Mouse (Mus musculus) cerebellum, adult 2 months (tissue): ENCODE data around the gene Cyp1a2. TPM values are rescaled to one million over a fixed set of nuclear protein-coding genes. Genes with fewer than 3 reads are reported as not detected.

Experiments used
- DNase-seq, 2 experiments: peaks; one replicate each; pipeline ENCODE4 v3.0.0; 2021
- H3K27ac ChIP-seq: fragments of 200-500 bp; 2 replicates; pipeline ENCODE4 v1.5.1; 2012; ENCODE audit warnings: low read length, control low read depth, inconsistent platforms; ENCODE audit not compliant: insufficient read depth
- H3K27me3 ChIP-seq: fragments of 200-500 bp; 2 replicates; pipeline ENCODE4 v1.6.1; 2012; ENCODE audit warnings: inconsistent platforms, mild to moderate bottlenecking, low read length, moderate library complexity; ENCODE audit not compliant: control insufficient read depth, insufficient read depth
- H3K4me1 ChIP-seq: fragments of 200-500 bp; 2 replicates; pipeline ENCODE4 v1.6.1; 2011; ENCODE audit warnings: low read length; ENCODE audit not compliant: control insufficient read depth, insufficient read depth
- H3K4me3 ChIP-seq: fragments of 200-500 bp; replicated peaks from 2 replicates; pipeline ENCODE3; 2011; ENCODE audit warnings: mild to moderate bottlenecking, low read depth, low read length, control low read depth; ENCODE audit not compliant: insufficient read depth
- CTCF ChIP-seq: fragments of 200-500 bp; IDR thresholded peaks from 2 replicates; pipeline ENCODE4 v1.5.1; 2011; ENCODE audit warnings: low read depth, mild to moderate bottlenecking, control low read depth, low read length, moderate library complexity, borderline replicate concordance; ENCODE audit not compliant: insufficient read depth
- POLR2A ChIP-seq: fragments of 200-500 bp; IDR thresholded peaks from 2 replicates; pipeline ENCODE4 v1.6.1; 2011; ENCODE audit warnings: low read length, control low read depth, borderline replicate concordance; ENCODE audit not compliant: insufficient read depth
- WGBS: fragments of 180-500 bp; shearing (Covaris S2); methylation state at CpG from one replicate; pipeline ENCODE4 v1.1.7; 2018; 5-methylcytosine and 5-hydroxymethylcytosine counted together
- polyA plus RNA-seq: library from polyadenylated mRNA; depleted of rRNA; stranded (reverse); fragments of >200 nt; gene quantifications from 2 replicates; pipeline ENCODE4 v1.2.3, GENCODE M21; 2012

Gene Cyp1a2
- polyA plus RNA-seq, 1 experiment = not detected

GRCm38 (mm10) chr9:57652351-57652750 lies 31.2 kb downstream of the Cyp1a2 start:
- Histone ChIP-seq H3K27ac (no peak overlapping the region), H3K4me1 (peaks cover 15% of the 10 kb centered on the region), H3K27me3 (no peaks in the 10 kb centered on the region), H3K4me3 (no peak overlapping the region)
- DNase-seq = no peak
- 91% methylated on average over 9 of the region's 9 CpGs for WGBS
- no peak for TF ChIP-seq CTCF
- TF ChIP-seq POLR2A = no peak

GRCm38 (mm10) chr9:57650786-57651311 lies 32.7 kb downstream of the Cyp1a2 start:
- H3K4me1 ChIP-seq = peaks cover 11% of the 10 kb centered on the region
- H3K4me3 ChIP-seq = no peak overlapping the region
- H3K27me3 ChIP-seq = no peaks in the 10 kb centered on the region
- 0 out of 2 replicates have a peak overlapping the region, but pooled peaks have one; percentile 4 for H3K27ac ChIP-seq
- DNase-seq = peak in 1 of 2 experiments; percentile 52
- no peak for TF ChIP-seq POLR2A
- WGBS = 21% methylated on average over 6 of the region's 6 CpGs

DNA sequence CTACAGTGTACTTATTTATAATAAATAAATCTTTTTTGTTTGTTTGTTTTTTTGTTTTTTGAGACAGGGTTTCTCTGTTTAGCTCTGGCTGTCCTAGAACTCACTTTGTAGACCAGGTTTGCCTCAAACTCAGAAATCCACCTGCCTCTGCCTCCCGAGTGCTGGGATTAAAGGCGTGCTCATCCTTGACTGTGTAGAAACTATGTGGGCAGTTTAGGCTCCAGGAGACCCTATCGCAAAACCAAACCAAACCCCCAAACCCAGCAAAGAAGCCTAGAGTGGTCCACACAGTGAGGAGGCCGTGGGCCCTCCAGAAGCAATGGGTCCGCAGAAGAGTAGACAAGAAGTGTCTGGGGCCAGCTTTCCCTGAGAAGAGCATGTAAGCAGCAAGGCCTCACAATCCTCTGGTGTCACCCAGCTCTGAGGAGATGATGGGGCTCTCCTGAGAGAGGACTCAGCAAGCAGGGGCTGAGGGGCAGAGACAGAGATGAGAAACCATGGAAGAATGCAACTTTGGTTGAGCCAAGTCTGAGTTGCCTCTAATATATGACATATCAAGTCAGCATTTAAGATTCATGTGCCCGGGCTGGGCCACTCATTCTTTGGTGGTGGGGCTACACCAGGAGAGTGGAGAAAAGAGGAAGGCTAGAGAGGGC lies 33.2 kb downstream of the Cyp1a2 start:
- H3K4me3 ChIP-seq = no peak overlapping the region
- no peaks in the 10 kb centered on the region for H3K27me3 ChIP-seq
- H3K27ac ChIP-seq = 0 out of 2 replicates have a peak overlapping the region, but pooled peaks have one; percentile 4
- no peak for TF ChIP-seq POLR2A
- DNase-seq = no peak
- 92% methylated on average over 6 of the region's 6 CpGs for WGBS
- H3K4me1 ChIP-seq = peaks cover 10% of the 10 kb centered on the region

GRCm38 (mm10) chr9:57647286-57648108 lies 36.0 kb downstream of the Cyp1a2 start:
- Histone ChIP-seq H3K27me3 (no peaks in the 10 kb centered on the region), H3K4me3 (no peak overlapping the region), H3K4me1 (peaks cover 24% of the 10 kb centered on the region), H3K27ac (no peak overlapping the region)
- TF ChIP-seq POLR2A (no peak), CTCF (no peak)
- WGBS = 72% methylated on average over 4 of the region's 4 CpGs
- no peak for DNase-seq

- Histone ChIP-seq H3K27ac (no peak overlapping the region), H3K4me1 (peaks cover 26% of the 10 kb centered on the region), H3K4me3 (no peak overlapping the region), H3K27me3 (no peaks in the 10 kb centered on the region)
- 78% methylated on average over 12 of the region's 12 CpGs for WGBS
- DNase-seq = no peak
- TF ChIP-seq POLR2A (no peak), CTCF (no peak)
These were observed 36.9 kb downstream of the Cyp1a2 start for GRCm38 (mm10) chr9:57646551-57647103.

DNA sequence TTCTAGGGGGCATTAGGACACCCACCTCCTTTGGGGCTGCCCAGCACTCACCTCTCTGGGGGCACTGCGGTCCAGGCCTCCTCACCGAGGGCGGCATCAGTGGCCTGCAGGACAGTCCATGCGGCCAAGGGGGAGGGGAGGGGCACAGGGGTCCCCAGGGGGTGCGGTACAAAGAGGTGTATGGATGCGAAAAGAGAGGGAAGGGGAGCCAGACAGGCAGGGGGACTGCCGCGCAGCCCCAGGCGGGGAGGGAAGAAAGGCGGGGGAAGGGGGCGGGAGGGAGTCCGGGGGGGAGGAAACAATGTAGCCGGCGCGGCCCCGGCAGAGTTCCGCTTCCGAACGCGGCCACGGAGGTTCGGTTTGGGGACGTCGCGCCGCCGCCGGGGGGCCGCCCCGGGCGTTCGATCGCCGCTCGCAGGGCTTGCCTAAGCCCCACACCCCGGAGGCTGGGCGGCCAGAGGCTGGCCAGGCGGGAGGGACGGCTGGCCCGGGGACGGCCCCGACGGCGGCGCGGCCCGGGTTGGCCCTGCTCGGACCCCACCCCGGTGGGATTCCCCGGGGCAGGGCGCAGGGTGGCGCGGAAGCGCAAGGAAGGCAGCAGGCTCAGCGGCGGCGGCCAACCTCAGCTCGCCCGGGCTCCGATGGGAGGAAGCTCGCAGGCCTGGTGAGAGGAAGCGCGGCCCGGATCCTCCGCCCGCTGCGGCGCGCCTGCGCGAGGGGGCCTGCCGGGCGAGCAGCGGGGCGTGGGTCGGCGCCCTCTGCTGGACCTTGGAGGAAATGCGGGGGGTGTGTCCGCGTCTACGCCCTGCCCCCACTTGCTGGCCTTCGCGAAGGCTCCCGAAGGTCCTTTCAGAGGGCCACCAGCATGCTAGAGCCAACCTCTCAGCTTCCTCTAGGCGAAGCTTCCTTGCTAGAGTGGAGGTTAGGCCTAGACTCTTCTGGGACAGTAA lies 38.3 kb downstream of the Cyp1a2 start:
- Histone ChIP-seq H3K27me3 (no peaks in the 10 kb centered on the region), H3K4me1 (peaks cover 16% of the 10 kb centered on the region), H3K27ac (peak overlapping the region; percentile 92; the same call in 1 of the 2 replicates), H3K4me3 (peak overlapping the region; percentile 64)
- DNase-seq = peak; percentile 89 to 92
- TF ChIP-seq POLR2A (peak; percentile 61), CTCF (peak; percentile 91)
- under 1% methylated on average over 52 of the region's 85 CpGs for WGBS

GRCm38 (mm10) chr9:57644442-57644943 lies 39.0 kb downstream of the Cyp1a2 start:
- Histone ChIP-seq H3K4me3 (peak overlapping the region; percentile 64), H3K27me3 (no peaks in the 10 kb centered on the region), H3K4me1 (peaks cover 20% of the 10 kb centered on the region), H3K27ac (no peak overlapping the region)
- peak in 1 of 2 experiments; percentile 27 for DNase-seq
- 2% methylated on average over 18 of the region's 18 CpGs for WGBS
- TF ChIP-seq CTCF (no peak), POLR2A (no peak)
